Mouse (Mus musculus) heart, adult 2 months (tissue): ENCODE results near the gene Fbxo46. TPM values are rescaled to one million over a fixed set of nuclear protein-coding genes. Genes with fewer than 3 reads are reported as not detected.

Source experiments
- DNase-seq, 2 experiments: peaks; one replicate each; pipeline ENCODE4 v3.0.0; 2021
- H3K27ac ChIP-seq: fragments of 200-600 bp; 2 replicates; pipeline ENCODE4 v1.8.1; 2022
- H3K27me3 ChIP-seq: fragments of 200-500 bp; 2 replicates; pipeline ENCODE4 v1.6.1; 2012; ENCODE audit warnings: mild to moderate bottlenecking, low read length, inconsistent platforms, mixed read lengths; ENCODE audit not compliant: control insufficient read depth, insufficient read depth
- H3K36me3 ChIP-seq: fragments of 200-500 bp; 2 replicates; pipeline ENCODE4 v1.6.1; 2012; ENCODE audit warnings: low read length, inconsistent platforms; ENCODE audit not compliant: control insufficient read depth, insufficient read depth
- H3K4me1 ChIP-seq: fragments of 200-500 bp; 2 replicates; pipeline ENCODE4 v1.6.1; 2011; ENCODE audit warnings: low read length; ENCODE audit not compliant: control insufficient read depth, insufficient read depth
- H3K4me3 ChIP-seq: fragments of 200-600 bp; 2 replicates; pipeline ENCODE4 v1.8.1; 2022
- H3K79me2 ChIP-seq: fragments of 200-500 bp; replicated peaks from 2 replicates; pipeline ENCODE4 v1.6.1; 2012; ENCODE audit warnings: mild to moderate bottlenecking, inconsistent platforms, low read length, moderate library complexity, mixed read lengths; ENCODE audit not compliant: control insufficient read depth, insufficient read depth
- H3K9ac ChIP-seq: fragments of 200-500 bp; 2 replicates; pipeline ENCODE4 v1.6.1; 2012; ENCODE audit warnings: low read depth, mild to moderate bottlenecking, control low read depth, inconsistent platforms, low read length, mixed read lengths
- CTCF ChIP-seq: fragments of 200-600 bp; IDR thresholded peaks from 2 replicates; pipeline ENCODE4 v1.8.1; 2022; ENCODE audit warnings: antibody characterized with exemption, mild to moderate bottlenecking, moderate library complexity
- EP300 ChIP-seq: fragments of 200-500 bp; IDR thresholded peaks from 2 replicates; pipeline ENCODE4 v1.6.1; 2011; ENCODE audit warnings: low read depth, low read length, control low read depth; ENCODE audit not compliant: insufficient read depth
- POLR2A ChIP-seq: fragments of 200-500 bp; IDR thresholded peaks from 2 replicates; pipeline ENCODE4 v1.6.1; 2011; ENCODE audit warnings: mild to moderate bottlenecking, low read depth, low read length, control low read depth; ENCODE audit not compliant: insufficient read depth
- WGBS: fragments of 180-500 bp; shearing (Covaris S2); methylation state at CpG from one replicate; pipeline ENCODE4 v1.1.7; 2018; 5-methylcytosine and 5-hydroxymethylcytosine counted together
- intact Hi-C: fragments of 180-260 bp; cut with DNase I; formaldehyde crosslinking; loops from one replicate; pipeline ENCODE4 v1.15.1; 2025
- polyA plus RNA-seq: library from polyadenylated mRNA; depleted of rRNA; stranded (reverse); fragments of >200 nt; gene quantifications from 2 replicates; pipeline ENCODE4 v1.2.3, GENCODE M21; 2012
- total RNA-seq, 2 experiments: library from RNA; stranded (reverse); gene quantifications; 2 replicates each; pipeline ENCODE4 v1.2.3; 2021

The Fbxo46 gene
- total and polyA plus RNA-seq, 3 experiments: 4.5 to 5.4 (median 5.2) TPM

- H3K9ac ChIP-seq: no peak overlapping the region
- no peaks in the 10 kb centered on the region for H3K79me2 ChIP-seq
- peaks cover 7% of the 10 kb centered on the region for H3K4me1 ChIP-seq
- WGBS: 52% methylated on average over 2 of the region's 2 CpGs
- intact Hi-C loops: no loop called here
- H3K36me3 ChIP-seq: no peaks in the 10 kb centered on the region
- DNase-seq: no peak
- H3K27ac ChIP-seq: peak overlapping the region; percentile 53; the same call in 1 of the 2 replicates
- TF ChIP-seq POLR2A (0 out of 2 replicates have a peak, but pooled peaks have one; percentile 22), CTCF (no peak)
- no peak overlapping the region for H3K4me3 ChIP-seq
- no peaks in the 10 kb centered on the region for H3K27me3 ChIP-seq
Measured at GRCm38 (mm10) chr7:19097217-19097616, 22.4 kb upstream of the Fbxo46 start.

- H3K27me3 ChIP-seq: no peaks in the 10 kb centered on the region
- peaks cover 7% of the 10 kb centered on the region for H3K4me1 ChIP-seq
- H3K27ac ChIP-seq: peak overlapping the region; percentile 53
- TF ChIP-seq EP300: no peak
- no peak for TF ChIP-seq POLR2A
- TF ChIP-seq CTCF: no peak
- H3K4me3 ChIP-seq: no peak overlapping the region
- DNase-seq: no peak
- H3K36me3 ChIP-seq: no peaks in the 10 kb centered on the region
- no peak overlapping the region for H3K9ac ChIP-seq
- no peaks in the 10 kb centered on the region for H3K79me2 ChIP-seq
- intact Hi-C loops: no loop called here
Measured at GRCm38 (mm10) chr7:19097863-19098262, 21.8 kb upstream of the Fbxo46 start.

- H3K4me3 ChIP-seq: no peak overlapping the region
- TF ChIP-seq CTCF (no peak), POLR2A (0 out of 2 replicates have a peak, but pooled peaks have one; percentile 18)
- no peaks in the 10 kb centered on the region for H3K36me3 ChIP-seq
- no peak overlapping the region for H3K9ac ChIP-seq
- H3K27ac ChIP-seq: no peak overlapping the region
- WGBS: 85% methylated on average over 7 of the region's 7 CpGs
- intact Hi-C loops: no loop called here
- no peak for DNase-seq
- H3K4me1 ChIP-seq: peaks cover 4% of the 10 kb centered on the region
- no peaks in the 10 kb centered on the region for H3K27me3 ChIP-seq
- no peaks in the 10 kb centered on the region for H3K79me2 ChIP-seq
Measured at GRCm38 (mm10) chr7:19098811-19099210, 20.8 kb upstream of the Fbxo46 start.

GRCm38 (mm10) chr7:19100290-19100689 is 19.4 kb upstream of the Fbxo46 start:
- Histone ChIP-seq H3K9ac (no peak overlapping the region), H3K79me2 (no peaks in the 10 kb centered on the region), H3K27ac (no peak overlapping the region), H3K4me3 (no peak overlapping the region), H3K36me3 (no peaks in the 10 kb centered on the region), H3K4me1 (peaks cover 4% of the 10 kb centered on the region), H3K27me3 (no peaks in the 10 kb centered on the region)
- TF ChIP-seq CTCF: no peak
- no peak for TF ChIP-seq EP300
- TF ChIP-seq POLR2A: no peak
- no peak for DNase-seq
- WGBS: 52% methylated on average over 1 of the region's 1 CpGs
- intact Hi-C loops: no loop called here

- TF ChIP-seq CTCF (no peak), EP300 (no peak), POLR2A (no peak)
- H3K79me2 ChIP-seq: no peaks in the 10 kb centered on the region
- intact Hi-C loops: no loop called here
- H3K27ac ChIP-seq: no peak overlapping the region
- H3K27me3 ChIP-seq: no peaks in the 10 kb centered on the region
- peaks cover 1% of the 10 kb centered on the region; the same call in 1 of the 2 replicates for H3K4me1 ChIP-seq
- H3K36me3 ChIP-seq: no peaks in the 10 kb centered on the region
- no peak overlapping the region for H3K9ac ChIP-seq
- DNase-seq: no peak
- H3K4me3 ChIP-seq: no peak overlapping the region
Measured at GRCm38 (mm10) chr7:19103741-19104140, 15.9 kb upstream of the Fbxo46 start.

- H3K36me3 ChIP-seq: no peaks in the 10 kb centered on the region
Measured at GRCm38 (mm10) chr7:19104486-19104885, 15.2 kb upstream of the Fbxo46 start.

GRCm38 (mm10) chr7:19107436-19107835 is 12.2 kb upstream of the Fbxo46 start:
- 28% methylated on average over 3 of the region's 3 CpGs for WGBS

More at GRCm38 (mm10) chr7:19104486-19104885, 15.2 kb upstream of the Fbxo46 start:
- Histone ChIP-seq H3K9ac (no peak overlapping the region), H3K79me2 (no peaks in the 10 kb centered on the region), H3K27me3 (no peaks in the 10 kb centered on the region), H3K4me3 (no peak overlapping the region), H3K4me1 (peaks cover 1% of the 10 kb centered on the region; the same call in 1 of the 2 replicates), H3K27ac (no peak overlapping the region)
- WGBS: 78% methylated on average over 2 of the region's 2 CpGs
- no peak for DNase-seq
- TF ChIP-seq POLR2A (no peak), CTCF (no peak), EP300 (no peak)
- intact Hi-C loops: no loop called here

More at GRCm38 (mm10) chr7:19107436-19107835, 12.2 kb upstream of the Fbxo46 start:
- Histone ChIP-seq H3K27ac (no peak overlapping the region), H3K4me1 (no peaks in the 10 kb centered on the region), H3K79me2 (no peaks in the 10 kb centered on the region), H3K36me3 (no peaks in the 10 kb centered on the region), H3K27me3 (no peaks in the 10 kb centered on the region), H3K9ac (no peak overlapping the region), H3K4me3 (no peak overlapping the region)
- DNase-seq: no peak
- intact Hi-C loops: no loop called here
- TF ChIP-seq POLR2A: no peak
- no peak for TF ChIP-seq EP300
- no peak for TF ChIP-seq CTCF
